Mouse (Mus musculus): ENCODE results near the gene Dusp8.

The Dusp8 gene

DNA sequence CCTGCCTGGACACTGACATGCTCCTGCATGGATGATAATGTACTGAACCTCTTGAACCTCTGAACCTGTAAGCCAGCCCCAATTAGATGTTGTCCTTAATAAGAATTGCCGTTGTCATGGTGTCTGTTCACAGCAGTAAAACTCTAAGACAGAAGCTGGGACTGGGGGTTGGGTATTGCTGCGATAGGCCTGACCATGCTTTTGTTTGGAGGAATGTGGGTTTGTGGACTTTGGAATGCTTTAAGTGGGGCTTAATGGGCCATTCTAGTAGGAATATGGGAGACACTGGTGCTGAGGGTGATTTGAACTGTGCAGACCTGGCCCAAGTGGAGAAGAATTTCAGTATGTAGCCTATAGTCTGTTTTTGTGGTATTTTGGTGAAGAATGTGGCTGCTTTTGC lies 50.3 kb downstream of the Dusp8 start:
- no peak for DNase-seq (ENCODE audit: low spot score)

DNA sequence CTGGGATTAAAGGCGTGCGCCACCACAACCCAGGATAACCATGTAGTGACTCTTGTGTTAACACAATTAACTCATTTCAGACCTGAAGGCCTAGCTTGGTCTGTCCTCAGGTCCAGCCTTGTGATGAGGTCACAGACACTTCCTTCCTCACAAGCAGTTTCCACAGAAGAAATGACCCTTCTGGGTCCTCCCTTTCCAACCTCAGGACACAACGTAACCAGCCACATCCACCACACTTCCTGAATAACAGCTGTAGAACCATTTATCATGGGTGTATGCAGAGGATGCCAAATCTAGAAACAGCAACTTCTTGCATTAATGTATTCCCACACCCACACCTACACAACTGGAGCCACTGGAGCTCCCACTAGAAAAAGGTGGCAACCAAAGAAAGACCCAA lies 54.9 kb downstream of the Dusp8 start:
- DNase-seq (ENCODE audit: low spot score), result no peak

DNA sequence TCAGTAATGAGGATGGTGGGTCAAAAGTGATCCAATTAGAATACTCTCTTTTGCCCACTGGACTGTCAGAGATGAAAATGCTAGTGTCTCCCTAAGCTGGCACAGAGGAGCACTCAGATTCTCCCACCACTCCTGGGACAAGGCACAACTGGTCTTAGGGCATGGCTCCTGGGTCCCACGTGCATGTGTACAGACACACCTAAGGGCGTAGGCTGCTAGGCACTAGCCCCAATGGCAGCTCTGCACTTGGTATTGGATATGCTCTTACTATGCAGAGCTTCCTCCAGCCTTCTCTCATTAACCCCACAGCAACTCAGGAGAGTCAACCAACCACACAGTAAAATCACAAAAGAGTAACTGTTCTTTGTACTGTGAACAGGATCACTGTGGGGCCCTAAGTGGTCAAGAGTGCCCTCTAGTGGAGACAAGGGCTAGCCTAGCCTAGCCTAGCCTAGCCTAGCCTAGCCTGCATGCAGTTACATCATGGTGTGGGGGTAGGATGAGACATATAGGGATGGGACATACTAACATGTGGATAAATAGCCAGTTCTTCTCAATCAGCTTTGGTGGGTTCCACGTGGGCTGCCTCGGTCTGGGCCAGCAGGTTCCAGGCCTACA lies 58.0 kb downstream of the Dusp8 start:
- no peak for DNase-seq (ENCODE audit: low spot score)

DNA sequence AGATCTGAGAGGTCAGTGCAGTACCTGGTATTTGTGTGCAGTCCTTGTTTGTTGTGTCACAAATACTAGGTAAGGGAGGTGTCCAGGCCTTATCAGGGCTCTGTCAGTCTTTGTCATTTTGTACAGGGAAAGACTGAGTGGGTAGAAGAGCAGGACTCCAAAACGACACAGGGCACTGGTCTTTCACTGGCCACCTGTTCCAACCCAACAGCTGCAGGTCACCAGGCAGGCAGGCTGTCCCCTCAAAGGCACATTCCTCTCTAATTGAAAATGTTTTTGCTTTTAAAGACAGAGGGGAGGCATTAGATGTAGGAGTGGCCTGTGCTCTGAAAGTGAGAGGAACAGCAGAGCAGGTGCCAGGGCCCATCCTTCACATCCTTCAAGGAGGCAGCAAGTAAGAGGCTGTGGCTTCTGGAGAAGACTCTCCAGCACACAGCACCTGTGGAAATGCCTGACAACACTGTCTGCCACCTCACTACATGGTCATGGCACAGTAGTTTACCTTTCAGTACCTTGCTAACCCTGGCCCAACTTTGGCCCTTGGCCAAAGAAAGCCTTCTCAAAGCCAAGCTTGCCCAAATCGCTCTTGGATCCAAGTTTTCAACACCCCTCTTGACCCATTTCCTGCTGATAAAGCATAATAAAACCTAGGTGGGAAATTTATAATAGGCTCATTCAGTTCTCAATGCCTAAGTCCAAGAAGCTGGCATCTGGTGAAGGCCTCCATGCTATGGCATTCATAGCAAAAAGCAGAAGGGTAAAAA lies 60.4 kb downstream of the Dusp8 start:
- no peak for DNase-seq (ENCODE audit: low spot score)

DNA sequence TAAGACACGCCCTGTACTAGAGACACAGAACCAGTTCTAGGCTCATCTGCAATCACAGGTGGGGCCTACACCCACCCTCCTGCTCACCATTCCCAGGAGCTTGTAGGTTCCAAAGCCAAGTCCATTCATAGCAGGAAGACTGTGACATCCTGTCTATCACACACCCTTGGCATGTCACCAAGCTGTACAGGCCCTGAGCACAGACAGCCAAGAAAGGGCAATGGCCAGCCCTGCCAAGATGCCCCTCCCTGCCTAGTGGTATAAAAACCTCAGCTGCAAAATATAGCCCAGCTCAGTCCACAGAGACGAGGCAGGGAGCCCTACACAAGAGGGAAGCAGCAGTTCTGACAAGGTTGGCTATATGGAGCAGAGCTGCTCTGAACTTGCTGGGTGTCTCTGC lies 61.4 kb downstream of the Dusp8 start:
- no peak for DNase-seq (ENCODE audit: low spot score)

DNA sequence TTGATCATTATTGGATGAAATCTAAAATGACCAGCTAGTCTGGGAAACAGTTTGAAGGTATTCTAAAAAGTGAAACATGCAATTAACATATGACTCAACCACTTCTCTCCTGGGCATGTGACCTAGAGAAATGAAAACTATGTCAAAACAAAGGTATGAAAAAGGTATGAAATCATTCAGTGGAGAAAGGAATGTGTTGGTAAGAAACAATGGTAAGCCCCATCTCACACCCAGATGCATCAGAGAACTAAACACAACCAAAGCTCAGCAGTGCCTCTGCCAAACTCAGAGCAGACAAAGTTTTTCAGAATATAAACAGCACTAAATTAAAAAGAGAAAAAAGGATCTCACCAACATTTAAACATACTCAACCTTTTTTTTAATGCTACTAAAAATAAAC lies 65.6 kb downstream of the Dusp8 start:
- DNase-seq (ENCODE audit: low spot score), result no peak
